Mouse (Mus musculus) megakaryocyte, embryonic 14.5 days (primary cell): ENCODE data around the gene Myof.

Source experiments
- FLI1 ChIP-seq: IDR thresholded peaks from 2 replicates; pipeline ENCODE4 v1.6.1; 2012; ENCODE audit warnings: low read length, inconsistent platforms, mixed read lengths
- GATA1 ChIP-seq: IDR thresholded peaks from 3 replicates; pipeline ENCODE4 v1.6.1; 2012; ENCODE audit warnings: mixed read lengths, low read length, inconsistent platforms, borderline replicate concordance

GRCm38 (mm10) chr19:37934640-37935039, 108.7 kb downstream of the Myof start:
- no peak for TF ChIP-seq GATA1
- no peak for TF ChIP-seq FLI1
